Mouse (Mus musculus): Measurements from ENCODE around the gene Adgre4.
A peak's percentile ranks its signal among the peaks of the same experiment; 100 is the strongest.

DNA sequence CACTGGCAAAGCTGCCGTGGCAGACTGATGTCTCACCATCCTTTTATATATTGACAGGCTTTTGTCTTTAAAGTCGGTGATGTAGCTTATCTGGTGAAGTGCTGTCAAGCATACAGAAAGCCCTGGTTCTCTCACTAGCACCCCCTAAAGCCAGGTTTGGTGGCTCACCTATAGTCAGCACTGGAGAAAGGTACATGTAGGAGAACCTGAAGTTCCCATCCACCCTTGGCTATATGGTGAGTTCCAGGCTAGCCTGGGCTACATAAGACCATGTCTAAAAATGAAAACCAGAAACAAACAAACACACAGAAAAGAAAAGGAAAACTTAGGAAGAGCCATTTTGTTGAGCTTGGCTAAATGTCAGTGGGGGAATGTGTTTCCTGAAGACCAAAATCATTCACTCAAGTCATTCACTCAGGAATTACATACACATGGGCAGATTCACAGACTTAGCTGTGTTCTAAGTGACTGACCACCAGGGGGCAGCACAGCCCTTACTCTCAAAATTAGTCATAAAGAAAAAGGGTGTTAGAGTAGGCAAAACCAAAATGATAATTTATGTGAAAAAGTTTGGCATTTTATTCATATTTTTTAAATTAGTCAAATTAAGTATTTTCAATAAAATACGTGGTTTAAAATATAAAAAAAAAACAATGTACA lies 47.5 kb upstream of the Adgre4 start:
- TF ChIP-seq CTCF (IDR thresholded peaks at IDR 0.05) (peak; percentile 88), EP300 (IDR thresholded peaks at IDR 0.05) (no peak)
